Mouse (Mus musculus): ENCODE results near the gene Cbl.

Gene Cbl

DNA sequence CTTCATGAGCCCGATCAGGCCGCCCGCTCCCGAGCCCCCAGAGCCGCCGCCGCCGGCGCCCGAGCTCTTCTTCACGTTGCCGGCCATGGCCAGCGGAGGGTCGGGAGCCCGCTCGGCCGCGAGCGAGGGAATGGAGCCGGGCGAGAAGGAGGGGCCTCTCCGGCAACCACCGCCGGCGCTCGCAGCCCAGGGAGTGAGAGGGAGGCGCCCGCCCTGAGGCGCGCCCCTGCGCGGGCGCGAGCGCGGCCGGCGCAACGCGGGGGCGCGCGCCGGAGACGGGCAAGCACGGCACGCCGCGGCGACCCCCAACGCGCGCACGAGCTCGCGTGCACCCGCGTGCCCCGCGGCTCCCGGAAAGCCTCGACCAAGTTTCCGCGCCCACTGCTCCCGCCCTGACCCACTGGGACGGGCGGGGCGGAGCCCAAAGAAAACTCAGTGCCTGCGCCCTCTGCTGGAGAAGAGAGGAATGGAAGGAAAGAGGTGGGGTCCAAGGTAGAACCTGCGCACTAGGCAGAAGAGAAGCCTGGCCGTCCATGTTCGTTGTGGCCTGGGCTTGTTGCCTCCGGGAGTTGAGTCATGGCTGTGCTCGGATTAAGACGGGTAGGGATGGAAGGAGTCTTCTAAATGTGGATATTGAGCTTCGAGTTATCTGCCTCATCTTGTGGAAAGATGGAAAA is at the start of gene Cbl:
Gene Cbl (minus strand): TSS at position 248 of the 677 bp plus-strand sequence.
- peak; percentile 96 to 99 for DNase-seq (ENCODE audit: low spot score in 2 of 2)

DNA sequence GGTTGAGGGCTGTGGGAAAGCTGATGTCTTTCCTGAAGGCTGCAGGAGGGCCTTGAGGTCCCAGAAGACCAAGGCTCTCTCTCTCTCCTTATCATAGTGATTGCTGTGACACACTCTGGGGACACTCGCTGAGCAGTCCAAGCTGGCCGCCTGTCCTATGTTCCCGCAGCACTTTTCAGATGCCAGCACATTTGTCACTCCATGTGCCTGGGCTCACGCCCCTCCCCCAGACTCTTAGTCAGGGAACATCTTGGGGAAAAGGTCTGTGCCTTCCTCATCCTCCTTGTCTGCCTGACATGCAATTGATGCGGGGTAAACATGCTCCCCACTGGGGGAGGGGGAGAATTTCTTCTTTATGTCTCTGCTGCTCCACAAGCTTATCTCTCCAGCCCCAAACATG is 49.3 kb upstream of the Cbl start:
- no peak for DNase-seq (ENCODE audit: low spot score in 2 of 2)

DNA sequence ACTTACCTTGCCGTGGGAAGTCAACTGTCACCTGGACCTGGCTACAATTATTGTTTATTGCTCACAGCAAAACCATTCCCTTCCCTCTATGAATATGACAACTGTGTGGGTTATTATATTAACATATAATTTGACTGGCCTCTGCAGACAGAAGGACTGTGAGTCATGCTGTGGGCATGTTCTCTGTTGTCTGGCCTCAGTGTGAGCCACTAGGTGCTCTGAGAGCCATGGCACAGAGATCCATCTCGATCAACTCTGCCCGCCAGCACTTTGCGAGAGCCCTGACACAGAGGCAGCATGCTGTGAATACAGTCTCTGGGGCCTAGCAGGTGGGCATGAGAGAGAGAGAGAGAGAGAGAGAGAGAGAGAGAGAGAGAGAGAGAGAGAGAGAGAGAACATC is 36.1 kb upstream of the Cbl start:
- no peak for DNase-seq (ENCODE audit: low spot score in 2 of 2)

DNA sequence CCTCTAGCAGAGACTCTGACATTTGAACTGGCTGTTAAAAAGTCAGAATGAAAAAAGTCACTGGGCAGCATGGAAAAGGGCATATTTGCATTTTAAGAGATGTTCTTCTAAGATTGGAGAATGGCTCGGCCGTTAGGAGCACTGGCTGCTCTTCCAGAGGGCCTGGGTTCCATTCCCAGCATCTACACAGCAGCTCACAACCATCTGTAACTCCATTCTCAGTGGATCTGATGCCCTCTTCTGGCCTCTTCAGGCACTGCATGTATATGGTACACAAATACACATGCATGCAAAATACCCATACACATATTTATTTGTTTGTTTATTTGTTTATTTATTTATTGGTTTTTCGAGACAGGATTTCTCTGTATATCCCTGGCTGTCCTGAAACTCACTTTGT is 35.2 kb upstream of the Cbl start:
- DNase-seq (ENCODE audit: low spot score in 2 of 2): peak in 1 of 2 experiments; percentile 57

DNA sequence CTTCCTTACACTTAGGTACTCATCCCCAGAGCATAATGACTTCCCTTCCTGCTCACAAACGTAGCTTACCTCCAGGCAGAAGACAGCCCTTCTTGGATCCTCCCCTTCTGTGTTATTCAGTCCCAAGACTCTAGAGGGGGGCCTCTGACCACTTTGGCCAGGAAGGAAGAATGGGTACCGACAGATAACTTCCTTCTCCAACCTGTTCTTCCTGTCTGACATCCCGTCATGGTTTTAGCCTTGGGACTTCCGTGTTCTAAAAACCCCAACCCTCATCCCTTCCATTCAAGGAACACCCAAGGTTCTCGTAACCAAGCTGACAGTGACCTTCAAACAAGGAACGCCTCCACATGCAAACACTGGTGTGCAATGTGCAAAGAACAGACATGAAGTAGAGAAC is 34.6 kb upstream of the Cbl start, which contains the start of gene Nlrx1:
Gene Nlrx1 (minus strand): TSS at position 168 of the 400 bp plus-strand sequence.
- DNase-seq (ENCODE audit: low spot score in 2 of 2): no peak

DNA sequence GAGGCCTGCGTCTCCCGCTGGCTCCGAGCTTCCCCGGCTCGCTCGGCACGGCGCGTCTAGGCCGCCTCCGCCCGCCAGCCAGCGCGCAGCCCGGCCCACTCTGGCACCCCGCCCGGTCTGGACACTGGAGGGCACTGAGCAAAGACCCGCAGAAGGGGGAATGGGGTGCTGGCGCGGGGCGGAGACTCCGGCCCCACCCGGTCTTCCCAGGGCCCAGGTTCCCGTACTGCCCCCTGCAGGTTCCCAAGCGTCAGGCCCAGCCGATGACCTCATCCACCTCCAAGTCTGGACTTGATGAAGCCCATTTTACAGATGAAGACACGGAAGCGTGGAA is 34.1 kb upstream of the Cbl start:
- DNase-seq (ENCODE audit: low spot score in 2 of 2): peak; percentile 75 to 79

DNA sequence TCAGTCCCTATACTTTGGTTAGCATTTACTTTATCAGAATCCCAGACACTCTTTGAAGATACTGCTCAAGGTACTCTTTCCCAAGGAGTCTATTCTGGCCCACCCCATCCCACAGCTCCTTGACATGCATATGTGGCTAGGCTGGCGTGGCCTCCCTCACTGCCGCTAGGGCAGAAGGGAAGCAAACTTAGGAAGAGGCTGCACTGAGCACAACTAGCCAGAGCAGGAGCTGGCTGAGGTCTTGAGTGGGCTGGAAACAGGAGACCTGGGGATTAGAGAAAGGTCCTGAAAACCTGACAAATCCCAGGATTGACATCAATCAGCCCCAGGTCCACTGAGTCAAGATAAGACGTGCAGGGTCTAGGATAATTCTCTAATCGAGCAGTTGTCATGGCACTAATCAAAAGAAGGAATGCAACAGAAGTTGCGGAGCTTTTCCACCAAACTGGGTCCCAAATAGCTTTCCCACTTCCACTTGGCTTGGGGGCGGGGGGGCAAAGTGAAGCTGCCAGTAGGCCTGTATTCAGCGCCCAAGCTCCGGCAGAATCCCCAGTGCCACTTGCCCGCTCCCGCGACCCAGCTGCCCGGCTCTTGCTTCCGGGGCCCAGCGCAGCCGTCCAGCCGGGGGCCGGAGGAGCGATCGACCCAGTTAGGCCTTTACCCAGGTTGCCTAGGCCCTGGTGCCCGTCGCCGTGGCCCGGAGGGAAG is 33.6 kb upstream of the Cbl start:
- DNase-seq (ENCODE audit: low spot score in 2 of 2): no peak

DNA sequence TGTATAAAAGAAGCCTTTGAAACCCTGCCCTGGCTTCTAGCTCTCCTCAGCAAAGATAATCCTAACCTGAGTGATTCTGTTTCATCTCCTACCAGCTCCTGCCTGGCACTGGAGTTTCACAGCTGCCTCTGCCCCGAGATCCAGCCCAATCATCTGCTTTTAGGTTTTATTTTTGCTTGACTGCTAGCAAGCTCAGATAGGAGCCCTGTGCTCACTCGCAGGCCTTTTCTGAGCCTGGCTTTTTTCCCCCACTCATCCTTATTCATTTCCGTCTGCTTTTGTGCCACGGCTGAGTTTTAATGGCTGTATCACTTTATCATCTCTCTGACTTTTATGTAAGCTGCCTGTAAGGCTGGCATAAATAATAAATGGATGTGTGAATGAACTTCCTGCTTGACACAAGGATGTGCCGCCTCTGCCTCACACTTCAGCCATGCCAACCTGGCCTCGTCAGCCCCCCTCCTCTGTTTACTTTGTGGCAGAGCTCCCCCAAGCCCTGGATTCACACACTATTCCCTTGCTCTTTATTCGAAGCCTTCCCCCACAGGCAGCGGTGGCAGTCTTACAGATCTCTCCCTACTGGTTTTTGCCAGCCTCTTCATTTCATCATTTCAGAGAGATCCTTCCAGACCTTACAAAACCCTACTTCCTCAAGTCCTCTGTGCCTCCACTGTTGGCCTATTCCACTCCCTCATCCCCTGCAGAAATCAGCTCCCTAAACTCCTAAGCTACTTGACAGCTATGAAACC is 32.8 kb upstream of the Cbl start:
- no peak for DNase-seq (ENCODE audit: low spot score in 2 of 2)

DNA sequence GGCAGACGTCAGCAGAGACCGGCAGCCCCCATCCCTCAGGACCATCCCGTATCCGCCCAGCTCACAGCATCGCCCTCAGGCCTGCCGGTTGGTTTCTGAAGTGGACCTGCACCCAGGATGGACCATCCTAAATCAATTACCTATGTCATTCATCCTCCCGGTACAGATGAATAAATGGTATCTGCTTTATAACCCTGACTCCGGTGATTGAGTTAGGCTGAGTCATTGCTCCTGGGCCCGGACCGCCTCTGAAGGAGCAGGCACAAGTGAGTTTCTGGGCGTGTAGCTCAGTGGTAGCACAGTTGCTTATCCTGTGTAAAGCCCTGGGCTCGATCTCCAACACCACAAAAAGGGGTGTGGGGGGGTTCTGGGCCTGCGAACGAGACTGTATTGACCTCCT is 27.5 kb upstream of the Cbl start:
- DNase-seq (ENCODE audit: low spot score in 2 of 2): no peak

DNA sequence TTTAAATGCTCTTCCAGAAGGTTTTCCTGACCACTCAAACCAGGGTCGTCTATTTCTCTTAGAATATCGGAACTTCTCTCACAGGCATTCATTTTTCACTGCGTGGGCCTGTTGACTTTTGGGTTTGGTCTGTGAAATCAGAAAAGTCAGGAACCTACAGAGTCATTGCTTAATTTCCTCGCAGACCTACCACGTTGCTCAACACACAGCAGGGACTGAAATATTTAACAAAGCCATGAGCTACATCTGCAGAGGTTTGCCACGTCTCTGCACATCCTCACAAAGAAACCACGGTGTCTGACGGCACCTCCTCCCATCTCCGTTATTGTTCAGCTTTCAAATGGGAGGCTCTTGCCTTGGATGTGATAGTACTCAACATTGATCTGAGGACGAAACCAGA is 25.2 kb upstream of the Cbl start:
- no peak for DNase-seq (ENCODE audit: low spot score in 2 of 2)

DNA sequence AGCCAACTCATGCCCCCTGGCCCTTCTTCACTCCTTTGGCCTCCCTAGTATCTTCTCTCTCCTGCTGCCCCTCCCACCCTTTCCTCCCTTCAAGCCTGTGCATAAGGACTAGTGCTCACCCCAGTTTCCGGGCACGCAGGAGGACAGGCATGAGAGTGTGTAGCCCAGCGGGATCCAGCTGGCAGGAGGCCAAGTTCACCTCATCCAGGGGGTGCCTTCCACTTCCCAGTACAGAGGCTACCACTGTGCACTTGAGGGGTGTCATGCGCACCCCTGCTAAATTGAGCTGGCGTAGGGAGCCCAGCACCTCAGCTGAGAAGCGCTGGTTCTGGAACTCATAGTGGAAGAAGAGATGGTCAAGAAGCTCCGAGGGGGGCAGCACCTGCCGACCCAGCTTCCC is 22.4 kb upstream of the Cbl start:
- no peak for DNase-seq (ENCODE audit: low spot score in 2 of 2)

DNA sequence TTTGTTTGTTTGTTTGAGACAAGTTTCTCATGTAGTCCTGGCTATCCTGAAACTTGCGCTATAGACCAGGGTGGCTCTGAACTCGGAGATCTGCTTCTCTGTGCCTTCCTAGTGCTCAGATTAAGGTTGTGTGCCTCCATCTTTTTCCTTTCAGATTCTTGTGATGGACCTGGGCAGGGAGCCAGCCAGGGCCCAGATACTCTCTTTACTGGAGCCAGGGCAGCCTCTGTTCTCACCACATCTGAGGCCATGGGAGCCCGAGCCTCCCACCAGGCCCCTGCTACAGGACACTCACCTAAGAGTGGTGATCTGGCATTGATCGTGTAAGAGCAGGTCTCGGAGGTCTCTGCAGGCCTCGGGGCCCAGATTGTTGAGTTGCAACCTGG is 21.3 kb upstream of the Cbl start:
- DNase-seq (ENCODE audit: low spot score in 2 of 2): no peak

DNA sequence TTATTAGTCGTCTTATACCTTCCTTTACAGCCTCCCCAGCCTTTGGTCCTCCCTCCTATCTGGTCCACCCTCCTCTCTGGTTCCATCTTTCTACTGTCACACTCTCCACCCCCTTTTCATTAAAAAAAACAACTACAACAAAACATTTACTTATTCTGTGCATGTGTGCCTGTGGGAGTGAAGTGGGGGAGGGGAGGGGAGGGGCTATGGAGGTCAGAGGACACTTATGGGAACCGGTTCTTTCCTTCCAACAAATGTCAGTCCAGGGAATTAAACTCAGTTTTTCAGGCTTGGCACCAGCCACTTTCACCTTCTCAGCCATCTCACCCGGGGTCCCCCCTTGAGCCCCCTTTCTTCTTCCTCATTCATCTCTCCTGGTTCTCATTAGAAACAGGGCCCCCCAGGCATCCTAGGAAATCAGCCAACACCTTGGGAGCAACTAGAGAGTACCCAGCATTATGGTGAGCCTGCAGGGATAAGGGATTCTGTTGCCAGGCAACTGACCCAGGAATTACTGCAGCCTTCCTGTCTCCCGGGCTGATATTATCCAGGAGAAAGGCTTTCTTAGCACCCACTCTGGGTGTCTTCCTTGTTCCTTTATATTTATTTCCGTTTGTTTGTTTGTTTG is 20.8 kb upstream of the Cbl start:
- DNase-seq (ENCODE audit: low spot score in 2 of 2): no peak

DNA sequence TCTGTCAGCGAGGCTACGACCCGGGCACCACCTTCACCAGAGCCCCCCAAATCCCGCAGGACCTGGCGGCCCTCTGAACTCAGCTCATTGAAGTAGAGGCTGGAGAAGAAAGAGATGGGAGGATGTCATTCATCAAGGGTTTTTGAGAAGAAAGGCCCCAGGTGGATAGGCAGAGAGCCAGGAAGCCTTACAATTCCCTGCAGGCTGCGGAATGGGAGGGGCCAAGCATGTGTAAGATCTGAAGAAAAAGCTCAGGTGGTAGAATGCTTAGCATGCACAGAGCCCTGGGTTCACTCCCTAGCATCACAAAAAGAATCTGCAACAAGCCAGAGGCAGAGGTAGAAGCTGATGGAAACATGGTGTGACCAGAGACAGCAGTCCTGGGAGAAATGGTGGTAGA is 19.6 kb upstream of the Cbl start:
- no peak for DNase-seq (ENCODE audit: low spot score in 2 of 2)

DNA sequence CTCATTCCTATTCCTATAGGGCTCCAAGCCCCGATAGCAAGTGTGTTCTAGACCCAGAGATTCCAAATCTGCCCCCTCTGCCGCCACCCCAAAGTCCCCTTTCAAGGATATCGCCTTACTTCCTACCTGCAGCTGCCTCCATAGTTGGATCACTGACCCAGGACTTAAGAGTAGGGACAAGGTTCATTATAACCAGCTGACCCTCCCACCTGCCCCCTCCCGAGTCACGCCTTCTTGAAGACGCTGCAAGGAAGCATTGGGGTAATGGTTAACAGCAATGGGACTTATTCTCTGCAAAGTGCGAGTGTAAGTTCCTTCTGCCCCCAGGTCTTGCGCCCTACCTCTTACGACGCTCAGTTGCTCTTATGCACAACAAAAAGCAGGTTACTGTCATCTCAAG is 17.5 kb upstream of the Cbl start, which contains the start of gene Pdzd3:
Gene Pdzd3 (minus strand): TSS at position 158 of the 400 bp plus-strand sequence.
- no peak for DNase-seq (ENCODE audit: low spot score in 2 of 2)

DNA sequence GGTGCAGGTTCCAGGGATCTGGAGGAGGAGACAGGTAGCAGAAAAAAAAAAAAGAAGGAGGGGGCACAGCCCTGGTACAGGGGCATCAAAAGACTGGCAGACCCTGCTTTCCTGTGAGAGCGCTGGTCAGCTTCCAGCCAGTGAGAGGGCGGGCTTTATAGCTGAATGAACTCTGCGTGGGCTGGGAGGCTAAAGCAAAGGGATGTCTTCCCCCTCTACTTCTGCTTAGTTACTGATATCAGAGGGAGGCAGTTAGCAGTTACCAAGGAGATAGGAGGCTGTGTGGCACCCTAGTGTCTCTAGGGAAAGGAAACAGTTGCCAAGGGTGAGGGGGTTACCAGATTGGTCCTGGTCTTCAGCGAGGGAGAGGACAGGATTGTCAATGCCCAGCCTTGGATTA is 16.6 kb upstream of the Cbl start:
- DNase-seq (ENCODE audit: low spot score in 2 of 2): no peak

DNA sequence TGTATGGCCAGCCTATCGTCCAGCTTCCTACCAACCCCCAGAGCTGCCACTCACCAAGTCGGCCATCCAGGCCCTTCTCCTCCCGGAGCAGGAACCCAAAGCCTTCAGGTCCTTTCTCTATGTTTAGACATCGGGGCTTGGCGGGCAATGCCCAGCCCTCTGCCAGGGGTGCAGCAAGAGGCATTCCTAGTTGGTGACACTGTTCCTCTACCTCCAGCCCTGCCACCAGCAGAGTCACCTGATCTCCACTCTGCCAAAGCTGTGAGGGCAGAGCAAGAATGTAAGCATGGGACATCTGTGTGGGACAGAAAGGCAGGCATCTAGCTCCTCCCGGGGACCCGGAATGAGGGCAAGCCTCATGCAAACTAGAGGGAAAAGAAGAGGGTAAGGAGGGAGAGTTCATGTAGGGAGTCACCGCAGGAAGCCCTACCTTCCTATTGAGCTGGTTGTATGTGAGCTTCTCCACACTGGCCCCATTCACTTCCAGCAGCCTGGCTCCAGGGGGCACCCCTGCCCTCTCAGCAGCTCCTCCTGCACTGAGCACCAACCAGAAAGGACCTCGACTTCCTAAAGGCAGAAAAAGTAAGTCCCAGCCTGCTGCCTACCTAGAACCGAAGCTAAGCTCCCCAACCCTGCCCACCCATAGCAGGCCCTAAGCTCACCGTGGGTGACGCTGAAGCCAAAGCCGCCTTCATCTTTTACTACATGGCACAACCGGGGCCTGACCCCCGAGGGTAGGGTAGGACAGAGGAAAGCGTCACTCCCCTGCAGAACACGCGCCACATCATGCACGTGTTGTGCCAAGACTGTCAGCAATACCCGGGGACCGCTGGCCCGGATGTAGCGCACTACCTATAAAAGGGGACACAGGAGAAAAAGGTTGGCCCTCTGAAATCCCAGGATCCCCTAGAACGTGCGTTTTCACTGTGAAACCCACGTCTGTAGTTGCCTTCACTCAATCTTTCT is 15.6 kb upstream of the Cbl start:
- DNase-seq (ENCODE audit: low spot score in 2 of 2): peak; percentile 40 to 47

DNA sequence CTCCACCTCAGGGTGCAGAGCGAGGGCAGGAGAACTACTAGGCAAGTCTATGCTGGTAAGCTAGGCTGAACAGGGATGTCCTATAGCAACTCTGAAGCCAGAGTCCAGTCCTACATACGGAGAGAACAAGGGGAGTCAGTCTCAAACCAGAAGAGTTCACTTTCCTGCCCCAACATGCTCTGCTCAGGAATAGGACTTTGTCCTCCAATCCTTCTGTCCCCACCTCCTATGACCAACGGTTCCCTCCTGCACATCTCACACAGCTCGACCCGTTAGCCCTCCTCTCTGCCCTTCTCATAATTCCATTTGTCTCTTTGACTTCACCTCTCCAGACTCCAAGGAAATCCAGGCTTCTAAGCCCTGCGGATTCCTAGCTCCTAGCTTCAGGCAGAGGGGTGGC is 14.1 kb upstream of the Cbl start:
- DNase-seq (ENCODE audit: low spot score in 2 of 2): no peak

DNA sequence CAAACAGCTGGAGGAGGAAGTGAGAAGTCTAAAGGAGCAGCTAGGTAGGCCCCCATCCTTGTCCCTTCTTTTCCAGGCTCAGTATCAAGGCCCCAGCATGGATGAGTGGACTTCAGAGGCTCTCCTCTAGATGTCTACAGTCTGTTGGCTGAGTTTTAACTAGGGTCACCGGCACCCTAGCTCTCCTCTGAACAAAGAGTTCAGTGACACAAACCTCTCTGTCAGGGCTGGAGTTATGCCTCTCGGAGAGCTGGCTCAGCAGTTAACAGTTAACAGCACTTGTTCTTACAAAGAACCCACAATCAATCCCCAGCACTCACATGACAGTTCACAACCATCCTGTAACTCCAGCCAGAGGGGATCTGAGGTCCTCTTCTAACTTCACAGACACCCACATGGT is 9.8 kb upstream of the Cbl start:
- DNase-seq (ENCODE audit: low spot score in 2 of 2): no peak

DNA sequence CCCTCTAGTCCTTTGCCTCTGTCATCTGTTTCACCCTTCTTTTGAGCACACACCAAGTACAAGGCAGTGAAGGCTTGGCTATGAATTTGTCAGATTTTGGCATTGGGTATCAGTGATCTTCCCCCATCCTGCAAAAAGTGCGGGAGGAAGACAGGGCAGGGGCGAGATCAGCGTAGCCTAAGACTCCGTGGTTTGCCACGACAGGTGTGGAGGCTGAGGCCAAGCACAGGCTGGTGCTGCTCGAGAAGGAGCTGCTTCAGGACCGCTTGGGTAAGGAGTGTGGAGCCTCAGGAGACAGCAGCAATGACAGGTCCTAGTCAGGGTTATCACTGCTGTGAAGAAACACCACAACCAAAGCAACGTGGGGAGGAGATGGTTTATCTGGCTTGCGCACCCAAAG is 7.6 kb upstream of the Cbl start:
- DNase-seq (ENCODE audit: low spot score in 2 of 2): no peak

DNA sequence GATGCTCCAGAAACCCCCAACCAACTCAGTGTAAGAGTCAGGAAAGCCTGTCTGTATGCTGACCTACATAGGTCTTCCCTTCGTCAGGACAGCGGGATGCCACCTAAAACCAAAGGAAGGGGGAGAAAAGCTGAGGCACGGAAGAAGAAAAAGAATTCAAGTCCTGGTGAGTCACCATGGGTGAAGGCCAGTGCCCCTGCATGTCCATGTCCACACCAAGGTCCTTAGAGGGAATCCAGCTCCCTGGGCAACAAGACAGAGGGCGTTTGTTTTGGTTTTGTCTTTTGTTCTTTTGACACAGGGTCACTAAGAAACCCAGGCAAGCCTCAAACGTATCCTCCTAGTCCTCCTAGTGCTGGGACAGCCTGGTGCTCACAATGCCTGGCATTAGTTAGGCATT is 7.1 kb upstream of the Cbl start:
- no peak for DNase-seq (ENCODE audit: low spot score in 2 of 2)
